Mouse (Mus musculus) left cerebral cortex, postnatal 10 days (tissue): ENCODE data around the gene Mthfsd. TPM values are rescaled to one million over a fixed set of nuclear protein-coding genes. Genes with fewer than 3 reads are reported as not detected.

Experiments used
- DNase-seq, 2 experiments: peaks; one replicate each; pipeline ENCODE4 v3.0.0; 2021 to 2022; ENCODE audit warnings: low spot score in 2 of 2, mixed read lengths in 1 of 2; ENCODE audit errors: extremely low spot score in 1 of 2
- intact Hi-C: fragments of 180-260 bp; cut with DNase I; formaldehyde crosslinking; loops from one replicate; pipeline ENCODE4 v1.15.1; 2025
- total RNA-seq, 2 experiments: library from RNA; stranded (reverse); gene quantifications; 2 replicates each; pipeline ENCODE4 v1.2.3; 2021

Gene Mthfsd
- total RNA-seq, 2 experiments from 2014 or later = 26.5 to 30.1 TPM

- DNase-seq = no peak
- intact Hi-C loops = loop anchor here (1.0 kb wide), 1 partner anchor 406 kb away; no protein-coding TSS in a partner anchor
Observed at GRCm38 (mm10) chr8:121108657-121109056, 465 bp upstream of the Mthfsd start.

DNA sequence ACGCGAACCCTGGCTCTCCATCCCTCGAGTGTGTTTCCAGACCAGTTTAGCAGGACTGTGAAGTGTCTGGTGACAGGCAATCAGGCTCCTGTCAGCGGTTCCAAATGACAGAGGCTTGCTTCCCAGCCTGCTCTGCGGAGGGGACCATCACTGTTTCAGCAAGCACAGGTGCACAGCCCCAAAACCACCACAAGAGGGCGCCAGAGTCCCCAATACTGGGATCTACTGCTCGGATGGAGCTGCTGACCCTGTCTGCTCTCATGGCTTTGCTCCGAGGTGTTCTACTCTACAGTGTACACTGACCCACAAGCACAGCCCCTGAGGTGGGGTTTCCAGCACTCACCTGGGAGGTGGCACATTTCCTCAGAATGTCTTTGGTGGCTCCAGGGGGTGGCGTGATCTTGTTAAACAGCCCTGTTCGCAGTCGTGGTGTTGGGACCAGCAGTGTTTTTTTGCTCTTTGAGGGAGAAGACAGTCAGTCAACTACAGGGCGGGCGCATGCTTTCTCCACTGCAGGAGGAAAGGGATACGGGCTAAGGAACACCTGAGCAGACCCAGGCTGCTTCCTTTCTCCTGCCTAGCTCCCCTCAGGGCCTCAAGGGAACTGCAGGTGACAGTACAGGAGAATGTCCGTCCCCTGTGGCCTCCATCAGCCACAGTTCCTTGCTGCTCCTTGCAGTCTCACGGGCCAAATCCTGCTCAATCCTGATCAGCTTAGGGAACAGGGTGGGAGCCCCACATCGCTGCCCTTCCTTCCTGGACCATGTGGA lies 4.0 kb downstream of the Mthfsd start:
- intact Hi-C loops = no loop called here
- DNase-seq = peak; percentile 52 to 80

GRCm38 (mm10) chr8:121093496-121093895 lies 14.7 kb downstream of the Mthfsd start:
- intact Hi-C loops = loop anchor here (5.0 kb wide), 2 partner anchors 196 to 411 kb away; no protein-coding TSS in a partner anchor
- DNase-seq = no peak

DNA sequence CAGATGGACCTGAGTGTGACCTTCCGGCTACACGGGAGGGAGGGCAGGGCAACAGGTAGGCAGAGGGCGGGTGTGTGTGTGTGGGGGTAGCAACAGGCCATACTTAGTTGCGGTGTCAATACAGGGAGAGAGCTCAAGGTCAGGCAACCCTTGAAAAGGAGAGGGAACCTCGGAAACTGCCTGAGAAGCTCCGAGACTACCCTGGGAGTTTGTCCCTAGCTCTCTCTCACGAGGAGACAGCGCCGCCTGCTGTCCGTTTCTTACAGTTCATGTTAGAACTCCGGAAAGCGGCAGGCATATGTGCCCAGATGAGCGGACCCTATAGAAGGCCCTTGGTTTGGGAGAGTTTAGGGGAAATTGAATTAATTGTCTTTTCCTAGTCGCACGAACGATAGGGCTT lies 15.6 kb downstream of the Mthfsd start:
- intact Hi-C loops = loop anchor here (1.0 to 5.0 kb wide), 3 partner anchors 195 to 410 kb away; no protein-coding TSS in a partner anchor
- peak; percentile 77 to 86 for DNase-seq

DNA sequence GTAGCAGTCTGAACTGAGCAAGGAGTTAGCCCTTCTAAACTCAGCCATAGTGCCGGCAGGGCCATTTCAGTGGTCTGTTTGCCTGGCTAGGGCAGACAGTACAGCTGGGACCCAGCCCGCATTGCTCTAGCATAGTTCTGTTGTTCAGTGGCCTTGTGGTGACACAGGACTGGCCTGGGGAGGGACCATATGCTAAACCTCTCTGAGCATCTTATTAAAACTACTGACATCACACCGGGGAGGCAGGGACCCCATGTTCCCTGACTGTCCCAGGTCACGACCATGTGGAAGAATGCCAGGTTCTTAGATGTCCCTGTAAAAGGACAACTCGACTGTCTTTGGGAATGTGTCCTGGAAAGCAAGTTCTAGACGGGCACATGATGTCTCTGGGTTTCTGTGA lies 16.1 kb downstream of the Mthfsd start:
- intact Hi-C loops = loop anchor here (1.0 to 5.0 kb wide), 3 partner anchors 195 to 410 kb away; no protein-coding TSS in a partner anchor
- no peak for DNase-seq

GRCm38 (mm10) chr8:121090716-121091115 lies 17.5 kb downstream of the Mthfsd start:
- no peak for DNase-seq
- intact Hi-C loops = loop anchor here (5.0 kb wide), 2 partner anchors 193 to 408 kb away; no protein-coding TSS in a partner anchor

DNA sequence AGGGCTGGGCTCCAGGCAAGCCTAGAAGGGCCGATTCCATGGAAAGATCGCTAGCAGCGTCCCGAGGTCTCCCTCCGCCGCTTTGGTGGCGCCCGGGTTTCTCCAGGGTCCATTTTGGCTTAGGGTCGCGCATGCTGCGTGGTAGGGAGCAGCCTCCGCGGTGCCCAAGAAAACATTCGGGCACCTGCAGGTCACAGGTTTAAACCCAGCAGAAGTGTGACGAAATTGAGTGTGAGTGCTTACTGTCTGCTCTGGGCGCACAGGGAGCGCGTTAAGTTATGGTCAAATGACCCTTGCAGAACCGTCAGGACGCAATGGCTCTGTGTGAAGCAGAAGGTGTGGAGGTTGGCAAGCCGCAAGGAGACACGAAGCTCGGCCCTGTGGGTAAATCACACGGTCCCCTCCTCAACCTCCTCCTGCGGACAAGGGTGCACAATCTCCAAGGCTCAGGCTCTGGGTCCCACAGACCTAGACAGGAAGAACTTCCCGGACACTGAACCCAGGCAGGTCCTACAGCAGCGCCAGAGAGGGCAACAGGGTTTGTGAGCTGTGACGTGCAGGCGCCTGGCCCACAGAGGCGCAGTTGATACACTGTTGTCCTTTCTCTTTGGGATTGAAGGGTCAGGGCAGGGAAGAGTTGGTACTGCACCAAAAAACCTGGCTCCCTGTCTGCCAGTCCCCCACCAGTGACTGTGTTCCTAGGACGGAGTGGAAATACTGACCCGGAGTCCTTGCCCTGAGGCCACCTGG lies 18.4 kb downstream of the Mthfsd start:
- intact Hi-C loops = loop anchor here (5.0 kb wide), 2 partner anchors 193 to 408 kb away; no protein-coding TSS in a partner anchor

DNA sequence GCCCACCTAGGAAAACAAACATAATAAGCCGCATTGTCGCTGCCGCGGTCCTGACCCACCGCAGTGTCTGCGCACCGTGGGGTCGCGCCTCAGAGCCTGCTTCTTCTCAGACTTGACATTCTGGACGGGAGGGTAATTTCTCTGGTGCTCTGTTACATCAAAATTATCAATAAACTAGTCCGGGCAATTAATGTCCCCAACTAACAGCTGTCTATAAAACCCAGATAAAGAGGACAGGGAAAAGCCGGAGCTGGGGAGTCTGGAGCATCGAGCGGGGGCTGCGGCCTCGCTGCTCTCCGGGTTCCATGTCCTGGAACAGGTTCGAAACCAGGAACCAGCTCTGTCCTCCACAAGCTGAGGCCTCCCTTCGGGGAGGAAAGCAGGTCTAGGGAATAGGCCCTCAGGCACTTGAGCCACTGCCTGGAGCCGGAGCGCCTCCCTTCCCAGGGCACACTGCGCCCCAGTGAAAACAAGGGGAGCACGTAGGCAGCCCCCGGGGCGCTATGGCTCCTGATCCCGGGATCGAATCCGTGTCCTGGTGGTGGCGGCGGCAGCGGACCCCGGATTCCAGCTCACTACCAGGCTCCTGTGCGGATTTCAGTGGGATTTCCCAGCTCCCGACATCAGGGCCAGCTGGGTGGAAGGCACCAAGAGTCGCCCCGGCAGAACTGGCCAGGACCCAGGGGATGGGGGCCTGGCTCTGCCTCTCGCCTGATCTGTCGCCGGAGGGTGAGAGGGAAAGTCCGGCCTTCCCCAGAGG lies 19.1 kb downstream of the Mthfsd start:
- no peak for DNase-seq
- intact Hi-C loops = no loop called here

More for the DNA sequence above, 18.4 kb downstream of the Mthfsd start:
- DNase-seq = no peak

GRCm38 (mm10) chr8:121088281-121088680 lies 19.9 kb downstream of the Mthfsd start:
- no peak for DNase-seq
- intact Hi-C loops = no loop called here

- intact Hi-C loops = no loop called here
- DNase-seq = no peak
Observed at GRCm38 (mm10) chr8:121086004-121086900, 21.9 kb downstream of the Mthfsd start.

- intact Hi-C loops = no loop called here
Observed at GRCm38 (mm10) chr8:121085561-121085960, 22.6 kb downstream of the Mthfsd start.

DNA sequence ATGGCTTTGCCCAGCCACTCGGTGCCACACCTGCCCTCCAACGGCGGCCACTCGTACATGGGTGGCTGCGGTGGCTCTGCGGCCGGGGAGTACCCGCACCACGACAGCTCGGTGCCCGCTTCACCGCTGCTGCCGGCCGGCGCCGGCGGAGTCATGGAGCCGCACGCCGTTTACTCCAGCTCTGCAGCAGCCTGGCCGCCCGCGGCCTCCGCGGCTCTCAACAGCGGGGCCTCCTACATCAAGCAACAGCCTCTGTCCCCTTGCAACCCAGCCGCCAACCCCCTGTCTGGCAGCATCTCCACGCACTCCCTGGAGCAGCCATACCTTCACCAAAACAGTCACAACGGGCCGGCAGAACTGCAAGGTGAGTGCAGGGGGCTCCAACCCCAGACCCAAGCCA lies 23.2 kb downstream of the Mthfsd start:
- DNase-seq = no peak
- intact Hi-C loops = no loop called here

More at GRCm38 (mm10) chr8:121085561-121085960, 22.6 kb downstream of the Mthfsd start:
- DNase-seq = no peak

DNA sequence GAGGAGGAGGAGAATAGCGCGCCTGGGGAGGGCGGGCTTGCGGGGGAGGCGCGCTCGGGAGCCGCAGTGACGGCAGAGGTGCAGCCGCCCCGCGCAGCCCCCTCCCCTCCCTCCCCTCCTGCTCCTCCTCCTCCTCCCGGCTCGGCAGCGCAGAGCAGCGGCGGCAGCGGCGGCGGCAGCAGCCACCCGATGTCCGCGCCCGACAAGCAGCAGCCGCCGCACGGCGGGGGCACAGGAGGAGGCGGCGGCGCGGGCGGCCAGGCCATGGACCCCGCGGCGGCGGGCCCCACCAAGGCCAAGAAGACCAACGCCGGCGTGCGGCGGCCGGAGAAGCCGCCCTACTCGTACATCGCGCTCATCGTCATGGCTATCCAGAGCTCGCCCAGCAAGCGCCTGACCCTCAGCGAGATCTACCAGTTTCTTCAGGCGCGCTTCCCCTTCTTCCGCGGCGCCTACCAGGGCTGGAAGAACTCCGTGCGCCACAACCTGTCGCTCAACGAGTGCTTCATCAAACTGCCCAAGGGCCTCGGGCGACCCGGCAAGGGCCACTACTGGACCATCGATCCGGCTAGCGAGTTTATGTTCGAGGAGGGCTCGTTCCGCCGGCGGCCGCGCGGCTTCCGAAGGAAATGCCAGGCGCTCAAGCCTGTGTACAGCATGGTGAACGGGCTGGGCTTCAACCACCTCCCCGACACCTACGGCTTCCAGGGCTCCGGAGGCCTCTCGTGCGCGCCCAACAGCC lies 23.8 kb downstream of the Mthfsd start, which contains the start of gene Foxf1:
Gene Foxf1, plus strand, starts transcription at position 177 of the 742 bp plus-strand sequence.
- intact Hi-C loops = loop anchor here (5.0 kb wide), 1 partner anchor 33 kb away; the partner anchor contains the start of gene Foxc2
- peak in 1 of 2 experiments; percentile 72 for DNase-seq

DNA sequence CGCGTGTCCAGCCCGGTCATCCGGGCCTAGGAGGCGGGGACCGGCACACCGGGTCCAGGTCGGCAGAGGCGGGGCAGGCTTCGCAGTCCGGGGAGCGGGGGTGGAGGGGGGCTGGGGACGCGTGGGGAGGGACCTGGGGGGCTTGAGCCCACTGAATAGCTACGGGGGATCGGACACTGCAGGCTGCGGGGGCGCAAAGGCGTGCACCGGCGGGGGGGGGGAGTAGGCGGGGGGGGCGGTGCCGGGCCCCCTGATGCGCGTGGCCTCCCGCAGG lies 24.3 kb downstream of the Mthfsd start:
- intact Hi-C loops = loop anchor here (5.0 kb wide), 1 partner anchor 33 kb away; the partner anchor contains the start of gene Foxc2
- no peak for DNase-seq

- DNase-seq = peak in 1 of 2 experiments; percentile 88
- intact Hi-C loops = loop anchor here (5.0 kb wide), 1 partner anchor 34 kb away; the partner anchor contains the start of gene Foxc2
Observed at GRCm38 (mm10) chr8:121083093-121083935, 24.9 kb downstream of the Mthfsd start.
